Mouse (Mus musculus) adrenal gland, postnatal 14 days (tissue): ENCODE results near the gene Gsta4. TPM values are rescaled to one million over a fixed set of nuclear protein-coding genes. Genes with fewer than 3 reads are reported as not detected.
A peak's percentile ranks its signal among the peaks of the same experiment; 100 is the strongest.
"Not testable (repeated sequence)": the region's sequence is repeated elsewhere in the genome, so short reads cannot be mapped to it uniquely, and the experiment has no call there.

ENCODE experiments used
- DNase-seq: peaks from one replicate; pipeline ENCODE4 v3.0.0; 2021; ENCODE audit warnings: mixed read lengths
- long read RNA-seq, 2 experiments: library from polyadenylated mRNA; stranded (forward); transcript quantifications; one replicate each; pipeline ENCODE4 v2.0.0; 2021
- total RNA-seq: library from RNA; stranded (reverse); gene quantifications from 2 replicates; pipeline ENCODE4 v1.2.3, GENCODE M21; 2021

The Gsta4 gene
- total RNA-seq = 58.5 and 58.7 TPM in 2 replicates
- long read RNA-seq, experiment 1, transcript Gsta4-201 (7 exons, 977 nt) = major isoform, 27 of 33 reads
- long read RNA-seq, experiment 1, partial matches to known transcripts = 5 of 33 reads
- long read RNA-seq, experiment 1, other reads (novel, unspliced or antisense) = 1 of 33 reads
- long read RNA-seq, experiment 2, transcript Gsta4-201 (7 exons, 977 nt) = major isoform, 23 of 26 reads
- long read RNA-seq, experiment 2, partial matches to known transcripts = 3 of 26 reads
- long read RNA-seq, experiment 2, other reads (novel, unspliced or antisense) = 0 of 26 reads

DNA sequence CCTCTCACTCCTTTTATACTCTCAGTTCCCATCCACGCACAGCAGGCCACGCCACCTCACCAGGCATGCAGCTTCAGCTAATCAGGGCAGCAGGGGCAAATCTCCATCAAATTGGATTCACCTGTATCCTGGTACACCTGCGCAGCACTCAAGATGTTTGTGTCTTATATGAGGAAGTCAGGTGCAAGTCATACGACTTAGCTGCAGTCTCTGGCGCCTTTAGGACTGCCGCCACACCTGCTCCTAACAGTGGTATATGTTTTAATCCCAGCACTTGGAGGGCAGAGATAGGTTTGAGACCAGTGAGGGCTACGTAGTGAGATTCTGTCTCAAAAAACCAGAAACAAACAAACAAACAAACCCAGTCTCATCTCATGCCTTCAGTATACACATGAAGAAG is at the start of gene Gsta4:
TSS of gene Gsta4 (plus strand) at position 301 of the 400 bp plus-strand sequence.
- DNase-seq = not testable (repeated sequence)

GRCm38 (mm10) chr9:78135658-78136057 is 46.9 kb upstream of the Gsta4 start:
- no peak for DNase-seq

DNA sequence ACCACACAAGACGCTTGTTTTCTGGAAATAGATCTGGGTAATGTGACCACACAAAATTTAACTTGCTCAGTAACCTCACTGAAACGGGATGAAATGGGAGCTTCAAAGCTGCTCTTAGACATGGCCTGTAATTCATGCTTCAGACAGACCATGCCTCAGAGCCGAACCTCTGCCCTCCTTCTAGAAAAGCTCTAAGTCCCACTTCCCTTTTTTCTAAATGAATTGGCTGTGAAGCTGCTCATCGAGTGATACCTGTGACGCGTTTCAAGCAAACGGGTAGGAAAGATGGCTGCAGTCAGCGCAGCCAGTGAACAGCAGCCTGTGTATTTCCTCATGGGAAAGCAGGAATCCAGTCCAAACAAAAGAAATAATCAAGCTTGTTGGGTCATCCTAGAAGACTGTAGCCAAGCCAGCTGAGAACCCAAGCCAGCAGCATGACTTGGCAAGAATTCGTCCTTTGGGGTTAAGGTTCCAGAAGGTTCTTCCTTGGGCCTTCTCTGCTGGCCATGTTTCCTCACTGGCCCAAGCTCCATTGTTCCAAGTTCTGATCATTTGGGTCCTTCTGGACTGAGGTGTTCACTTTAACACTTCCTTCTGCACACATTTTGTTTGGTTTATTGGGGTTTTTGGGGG is 44.4 kb upstream of the Gsta4 start:
- peak; percentile 31 for DNase-seq

- DNase-seq = no peak
These were observed 43.1 kb upstream of the Gsta4 start for GRCm38 (mm10) chr9:78139463-78139862.

GRCm38 (mm10) chr9:78146099-78146498 is 36.5 kb upstream of the Gsta4 start:
- no peak for DNase-seq

DNA sequence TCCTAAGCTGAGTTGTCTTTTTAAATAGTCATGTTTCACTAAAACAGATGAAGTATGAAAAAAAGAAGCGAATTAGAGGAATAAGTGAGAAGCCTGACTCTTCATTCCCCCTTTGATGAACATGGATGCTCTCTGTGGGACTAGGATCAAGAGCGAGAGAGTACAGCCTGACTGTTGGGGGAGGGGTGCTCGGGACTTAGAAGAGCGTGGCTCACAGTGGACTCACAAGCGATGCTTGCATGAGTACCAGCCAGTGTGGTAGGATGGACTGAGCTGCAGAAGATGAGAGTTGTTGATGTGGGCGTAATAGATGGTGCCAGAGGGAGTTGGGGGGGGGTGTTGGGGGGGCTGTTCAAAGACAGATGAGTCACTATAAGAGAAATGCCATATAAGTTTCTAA is 35.9 kb upstream of the Gsta4 start:
- DNase-seq = no peak

GRCm38 (mm10) chr9:78148149-78148548 is 34.4 kb upstream of the Gsta4 start:
- DNase-seq = no peak

- DNase-seq = not testable (repeated sequence)
These were observed 32.8 kb upstream of the Gsta4 start for GRCm38 (mm10) chr9:78149770-78150169.

DNA sequence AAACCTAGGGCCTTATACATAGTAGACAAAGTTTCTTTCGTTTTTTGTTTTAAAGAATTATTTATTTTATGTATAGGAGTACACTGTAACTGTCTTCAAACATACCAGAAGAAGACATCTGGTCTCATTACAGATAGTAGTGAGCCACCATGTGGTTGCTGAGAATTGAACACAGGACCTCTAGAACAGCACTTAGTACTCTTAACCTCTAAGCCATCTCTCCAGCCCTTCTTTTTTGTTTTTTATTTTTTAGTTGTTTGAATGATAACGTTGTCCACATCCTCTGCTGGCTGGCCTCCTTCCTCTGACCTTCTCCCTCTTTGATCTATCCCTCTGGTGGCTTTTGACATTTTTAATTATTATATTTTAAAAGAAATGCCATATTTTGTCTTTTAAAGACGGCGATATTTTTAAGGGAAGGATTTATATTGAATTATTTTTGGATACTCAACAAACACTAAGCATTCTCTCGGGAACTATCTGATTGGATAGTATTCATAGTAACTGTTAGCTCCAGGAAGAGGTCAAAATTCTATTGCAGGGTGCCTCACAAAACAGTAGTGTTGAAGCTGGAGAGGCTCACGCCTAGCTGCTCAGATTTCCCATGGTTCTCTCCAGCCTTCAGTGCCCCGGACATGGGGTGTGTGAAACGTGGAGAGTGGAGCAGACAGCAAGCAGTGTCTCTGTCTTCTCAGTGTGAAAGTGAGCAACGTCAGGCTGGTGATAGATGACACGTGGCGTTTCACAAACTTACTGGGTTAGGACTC is 28.2 kb upstream of the Gsta4 start:
- DNase-seq = peak; percentile 18

DNA sequence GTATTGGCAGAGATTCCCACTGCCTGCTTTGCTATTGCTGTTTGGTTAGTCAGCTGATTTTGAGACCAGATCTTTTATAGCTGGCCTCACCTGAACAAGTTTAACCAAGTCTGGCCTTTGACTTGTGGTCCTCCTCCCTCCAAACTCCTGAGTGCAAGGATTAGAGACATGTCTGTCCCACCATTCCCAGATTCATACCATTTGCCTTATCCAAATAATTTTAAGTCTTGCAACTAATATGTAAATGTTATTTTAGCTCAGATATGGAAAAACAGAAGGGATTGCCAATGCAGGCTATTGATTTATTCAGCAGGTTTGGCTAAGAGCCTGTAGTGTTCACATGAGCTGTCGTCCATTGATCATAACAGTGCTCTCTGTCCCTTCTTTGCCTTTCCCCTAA is 25.4 kb upstream of the Gsta4 start:
- DNase-seq = no peak

DNA sequence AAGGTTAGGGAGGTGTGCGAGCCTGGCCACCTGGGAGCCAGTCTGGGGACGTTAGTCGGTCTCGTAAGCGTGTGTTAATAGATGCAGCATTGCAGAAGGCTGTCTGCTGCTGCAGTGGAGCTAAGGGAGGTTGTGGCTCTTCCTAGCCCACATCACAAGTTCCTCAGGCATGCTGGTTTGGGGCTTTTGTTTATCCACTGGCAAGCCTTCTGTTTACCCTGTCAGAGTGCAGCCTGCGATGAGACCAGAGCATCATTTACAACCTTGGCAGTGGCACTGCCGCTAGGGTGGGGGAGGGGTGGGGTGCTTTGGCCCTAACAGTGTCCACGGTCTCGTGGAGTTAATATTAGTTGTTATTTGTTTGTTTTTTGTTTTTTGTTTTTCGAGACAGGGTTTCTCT is 19.3 kb upstream of the Gsta4 start:
- DNase-seq = no peak

- no peak for DNase-seq
These were observed 17.8 kb upstream of the Gsta4 start for GRCm38 (mm10) chr9:78164741-78165140.

DNA sequence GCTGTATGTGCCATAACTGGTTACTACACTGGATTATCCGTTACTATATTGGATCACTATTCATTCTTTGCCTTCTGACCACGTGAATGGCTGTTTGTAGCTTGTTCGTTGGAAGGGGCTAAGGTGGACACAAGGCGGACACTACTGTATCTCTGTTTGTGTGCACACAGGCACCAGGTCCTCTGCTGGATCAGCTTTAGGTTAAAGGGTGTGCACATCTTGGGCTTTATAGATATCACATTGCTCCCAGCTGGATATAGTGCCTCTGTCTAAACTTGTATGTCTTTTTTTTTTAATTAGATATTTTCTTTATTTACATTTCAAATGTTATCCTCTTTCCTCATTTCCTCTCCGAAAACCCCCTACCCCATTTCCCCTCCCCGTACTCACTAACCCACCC is 17.1 kb upstream of the Gsta4 start:
- DNase-seq = no peak

GRCm38 (mm10) chr9:78166694-78167452 is 15.7 kb upstream of the Gsta4 start:
- no peak for DNase-seq

DNA sequence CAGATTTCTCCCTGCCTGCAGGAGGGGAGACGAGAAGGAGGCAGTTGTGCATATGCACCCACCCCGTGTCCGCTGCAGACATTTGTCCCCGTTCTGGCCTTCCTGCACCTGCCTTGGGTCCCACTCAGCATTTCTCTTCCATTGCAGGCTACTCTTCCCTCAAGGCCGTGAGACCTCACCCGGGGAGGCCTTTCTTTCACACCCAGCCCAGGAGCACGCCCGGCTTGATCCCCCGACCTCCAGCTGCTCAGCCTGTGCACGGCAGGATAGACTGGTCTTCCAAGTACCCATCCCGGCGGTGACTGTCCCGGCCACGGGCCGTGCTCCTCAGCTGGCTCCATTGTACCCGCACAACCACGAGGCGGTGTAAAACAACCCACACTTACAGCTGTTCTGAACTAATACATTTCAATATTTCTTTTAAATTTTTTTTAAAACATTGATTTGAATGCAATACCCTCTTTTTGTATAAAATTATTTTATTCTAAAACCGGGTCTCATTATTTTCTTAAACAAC is 15.1 kb upstream of the Gsta4 start:
- no peak for DNase-seq

GRCm38 (mm10) chr9:78168864-78169263 is 13.7 kb upstream of the Gsta4 start:
- peak; percentile 36 for DNase-seq

DNA sequence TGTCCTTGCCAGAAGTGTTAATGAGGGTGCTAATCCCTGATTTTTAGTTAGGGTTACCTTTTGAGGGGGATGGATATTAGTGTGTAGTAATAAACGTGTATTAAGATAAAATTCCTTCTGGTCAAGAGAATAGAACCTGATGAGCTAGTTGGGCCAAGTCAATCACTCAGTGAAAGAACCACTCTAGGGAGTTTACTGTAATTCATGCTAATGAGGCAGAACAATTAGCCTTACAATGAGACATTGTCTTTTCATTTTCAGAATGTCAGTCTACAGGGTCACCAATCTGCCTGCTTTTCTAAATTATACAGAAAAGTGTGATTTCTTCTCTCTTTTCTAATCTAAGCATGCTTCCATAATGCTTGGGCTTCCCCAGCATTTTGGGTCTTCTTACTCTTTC is 8.6 kb upstream of the Gsta4 start:
- no peak for DNase-seq

DNA sequence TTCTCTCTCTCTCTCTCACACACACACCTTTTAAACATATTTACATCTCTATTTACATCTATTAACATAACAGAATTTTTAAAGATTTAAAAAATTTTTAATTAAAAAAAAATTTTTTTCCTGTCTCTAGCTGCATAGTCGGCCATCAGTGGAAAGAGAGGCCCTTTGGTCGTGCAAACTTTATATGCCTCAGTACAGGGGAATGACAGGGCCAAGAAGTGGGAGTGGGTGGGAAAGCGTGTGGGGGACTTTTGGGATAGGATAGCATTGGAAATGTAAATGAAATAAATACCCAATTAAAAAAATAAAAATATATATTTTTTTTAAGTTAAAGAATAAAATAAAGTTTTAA is 7.7 kb upstream of the Gsta4 start:
- not testable (repeated sequence) for DNase-seq

DNA sequence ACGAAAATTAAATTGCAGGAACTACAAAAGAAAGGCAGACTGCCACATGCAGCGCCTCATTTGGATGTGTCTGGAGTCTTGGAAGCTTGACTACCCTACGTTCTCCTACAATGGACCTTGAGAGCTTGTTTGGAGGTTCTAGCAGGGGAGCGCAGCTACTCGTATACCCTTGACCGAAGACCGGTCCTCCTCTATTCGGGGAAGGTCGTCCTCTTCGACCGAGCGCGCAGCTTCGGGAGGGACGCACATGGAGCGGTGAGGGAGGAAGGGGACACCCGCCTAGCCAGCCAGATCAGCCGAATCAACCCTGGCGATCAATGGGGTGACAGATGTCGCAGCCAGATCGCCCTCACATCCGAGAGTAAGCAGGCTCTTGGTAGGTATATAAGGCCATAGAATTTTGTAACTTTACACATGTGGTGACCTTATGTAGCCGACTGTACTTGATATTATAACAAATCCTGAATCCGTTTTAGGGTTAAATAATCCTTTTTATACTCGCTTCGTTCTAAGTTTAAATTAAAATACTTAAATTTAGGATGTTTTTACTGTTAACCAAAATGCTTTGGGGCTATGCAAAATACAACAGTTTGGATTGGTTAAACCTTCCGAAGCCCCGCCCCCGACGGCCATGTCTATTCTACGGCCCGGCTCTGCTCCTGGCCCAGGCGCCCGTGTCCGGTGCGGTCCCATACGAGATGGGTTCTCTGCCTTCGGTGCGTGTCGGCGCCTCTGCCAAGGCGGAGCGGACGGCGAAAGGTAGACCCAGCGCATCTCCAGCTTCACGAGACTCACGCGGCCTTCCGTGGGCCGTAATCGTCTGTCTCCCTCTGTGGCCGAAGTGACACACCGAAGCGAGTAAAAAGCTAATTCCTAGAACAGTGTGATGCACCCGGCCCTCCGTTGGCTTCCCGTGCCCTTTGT is 7.0 kb upstream of the Gsta4 start:
- DNase-seq = peak; percentile 98

DNA sequence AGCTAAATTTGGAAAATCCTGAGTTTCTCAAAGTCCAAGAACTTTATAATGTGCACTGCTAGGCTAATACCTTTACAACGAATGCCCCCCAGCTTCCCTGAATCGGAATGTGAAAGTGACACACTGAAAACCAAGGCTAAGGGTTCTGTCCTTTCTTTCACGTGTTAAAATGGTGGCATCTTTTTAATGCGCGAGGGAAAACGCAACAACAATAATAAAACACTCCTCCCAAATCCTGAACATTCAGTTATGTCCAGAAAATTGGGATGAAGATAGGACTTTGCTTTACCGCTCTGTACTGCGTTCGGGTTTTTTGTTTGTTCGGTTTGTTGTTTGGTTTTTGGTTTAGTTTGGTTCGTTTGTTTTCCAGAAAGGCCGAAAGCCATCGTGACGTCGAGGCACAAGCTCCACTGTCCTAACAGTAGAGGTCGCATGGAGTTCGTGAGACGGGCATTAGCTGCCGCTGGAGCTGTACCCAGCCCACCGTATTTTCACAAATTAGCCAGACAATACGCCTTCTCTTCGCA is 6.3 kb upstream of the Gsta4 start:
- peak; percentile 70 for DNase-seq

DNA sequence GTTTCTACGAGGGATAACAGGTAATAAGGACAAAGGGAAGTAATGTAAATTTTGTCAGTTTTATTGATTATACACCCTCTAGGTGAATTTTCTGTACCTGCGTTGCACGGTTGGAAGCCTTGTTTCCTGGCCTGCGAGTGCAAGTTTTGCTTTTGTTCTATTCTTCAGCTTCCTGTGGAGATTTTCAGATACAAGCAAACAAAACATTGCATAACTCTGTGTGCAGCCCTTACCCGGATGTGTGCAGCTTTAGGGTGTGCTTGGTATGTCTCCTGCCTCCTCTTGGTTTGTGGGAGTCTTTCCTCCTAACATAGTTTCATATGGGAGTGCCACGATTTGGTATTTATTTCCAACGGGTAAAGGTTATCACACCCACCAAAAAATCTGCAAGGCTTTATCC is 5.7 kb upstream of the Gsta4 start:
- no peak for DNase-seq
